Mouse (Mus musculus): Measurements from ENCODE around the gene Zc3h7b.

DNA sequence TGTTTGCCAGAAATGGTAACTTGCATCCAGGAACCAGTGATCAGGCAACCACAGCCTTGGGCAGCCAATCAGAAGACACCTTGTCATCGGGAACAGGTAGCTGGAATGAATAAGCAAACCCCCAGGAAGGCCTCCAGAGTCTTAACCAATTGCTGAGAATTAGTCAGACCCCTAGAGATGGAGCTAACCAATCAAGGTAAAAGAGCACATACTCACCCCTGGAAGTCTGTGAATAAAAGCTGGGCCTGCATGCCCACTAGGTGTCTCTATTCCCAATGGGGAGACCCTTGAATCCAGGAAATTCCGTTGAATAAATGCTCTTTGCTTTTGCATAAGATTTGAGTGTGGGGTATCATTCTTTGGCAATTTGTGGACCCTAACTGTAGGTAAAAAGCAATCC lies 4.9 kb upstream of the Zc3h7b start:
- TF ChIP-seq CTCF (IDR thresholded peaks at IDR 0.05) = peak; percentile 71
- TF ChIP-seq POLR2A (IDR thresholded peaks at IDR 0.05; ENCODE audit: insufficient read depth, low read depth, low read length) = no peak
- TF ChIP-seq EP300 (IDR thresholded peaks at IDR 0.05; ENCODE audit: insufficient read depth, low read depth, low read length) = no peak

Data from heart, adult 2 months (tissue).